ENCODE assay signal across 29 mouse cellular contexts in the genomic region with DNA sequence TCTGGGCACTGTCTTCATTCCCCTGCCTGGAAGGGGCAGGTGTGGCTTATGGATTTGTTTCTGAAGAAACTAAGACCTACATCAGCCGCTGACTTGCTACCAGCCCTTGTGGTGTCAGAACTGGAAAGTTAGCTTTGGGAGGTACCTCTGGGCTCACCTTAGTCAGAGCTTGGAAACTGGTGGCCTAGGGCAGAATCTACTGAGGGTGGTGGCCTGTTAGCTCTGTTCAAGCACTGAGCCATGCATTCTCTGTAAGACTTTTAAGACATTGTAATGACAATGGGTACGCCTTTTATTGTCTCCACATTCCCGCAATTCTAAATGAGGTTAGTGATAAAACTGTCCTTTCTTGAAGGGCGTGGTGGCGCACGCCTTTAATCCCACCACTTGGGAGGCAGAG. TPM values are rescaled to one million over a fixed set of nuclear protein-coding genes. Genes with fewer than 3 reads are reported as not detected.
A peak's percentile ranks its signal among the peaks of the same experiment; 100 is the strongest.
DNase-seq lines count a peak whose midpoint lies in the region; TF ChIP-seq lines count a peak whose summit lies in the region.
"Had no signal": no experiment of that assay in that cellular context is flagged by ENCODE, and none has a peak within 500 bp of the region (broad histone marks: within the 10 kb centered on the region; RNA-seq: fewer than 3 reads in every experiment).

No protein-coding gene starts in this region.

- TF ChIP-seq EP300 in ES-Bruce4 (IDR thresholded peaks at IDR 0.05; ENCODE audit: insufficient read depth, low read depth, low read length): peak; percentile 75

- H3K9ac ChIP-seq in ES-Bruce4 (ENCODE audit: low read depth, poor library complexity, severe bottlenecking): peak overlapping the region; percentile 86
- H3K9ac ChIP-seq: embryonic facial prominence, embryonic 13.5 days; forebrain, embryonic 12.5 days; forebrain, embryonic 15.5 days; heart, embryonic 12.5 days; heart, embryonic 15.5 days; hindbrain, embryonic 13.5 days; intestine, embryonic 15.5 days had no signal

- no peaks in the 10 kb centered on the region for H3K9me3 ChIP-seq in ES-Bruce4 (replicated peaks; ENCODE audit: control insufficient read depth, insufficient read depth, low read length, poor library complexity, severe bottlenecking)
- H3K9me3 ChIP-seq: embryonic facial prominence, embryonic 10.5 days; embryonic facial prominence, embryonic 13.5 days; forebrain, embryonic 12.5 days; forebrain, embryonic 15.5 days; heart, embryonic 12.5 days; heart, embryonic 15.5 days; hindbrain, embryonic 10.5 days; hindbrain, embryonic 13.5 days; intestine, embryonic 15.5 days had no signal

- peaks cover 11% of the 10 kb centered on the region for H3K4me1 ChIP-seq in ES-Bruce4 (ENCODE audit: control insufficient read depth, insufficient read depth, low read length)
- H3K4me1 ChIP-seq: forebrain, embryonic 12.5 days had no signal

- H3K4me3 ChIP-seq in ES-Bruce4 (ENCODE audit: low read depth, low read length): peak overlapping the region; percentile 47
- H3K4me3 ChIP-seq: embryonic facial prominence, embryonic 10.5 days; embryonic facial prominence, embryonic 13.5 days; erythroblast, embryonic 14.5 days; forebrain, embryonic 12.5 days; forebrain, embryonic 15.5 days; heart, embryonic 12.5 days; heart, embryonic 15.5 days; hindbrain, embryonic 10.5 days; hindbrain, embryonic 13.5 days; intestine, embryonic 15.5 days had no signal

- DNase-seq in cerebellum, adult 9-10 months: peak; percentile 5
- DNase-seq in cerebellum, adult 18-20 months: no peak
- DNase-seq in R1 (ENCODE audit: low read depth, low spot score): peak; percentile 98
- DNase-seq in kidney, adult 18-20 months: no peak
- DNase-seq in right cerebral cortex, adult 18-20 months: no peak
- no peak for DNase-seq in layer of hippocampus, postnatal 10 days (ENCODE audit: low spot score in 2 of 2)
- DNase-seq: adrenal gland, adult 2 months; adrenal gland, postnatal 14 days; B cell, adult 2 months; cerebellum, adult 2 months; cerebellum, postnatal 25 days; embryo, embryonic 11 days; gastrocnemius, postnatal 25 days; heart, adult 18-20 months; heart, postnatal 10 days; heart, postnatal 36 days; kidney, adult 11 months had no signal

- no peaks in the 10 kb centered on the region for H3K27me3 ChIP-seq in ES-Bruce4 (ENCODE audit: control insufficient read depth, insufficient read depth, low read length, poor library complexity, severe bottlenecking)
- H3K27me3 ChIP-seq: CH12.LX; embryonic facial prominence, embryonic 13.5 days; forebrain, embryonic 12.5 days; forebrain, embryonic 15.5 days; heart, embryonic 12.5 days; heart, embryonic 15.5 days; hindbrain, embryonic 13.5 days; intestine, embryonic 15.5 days had no signal

- TF ChIP-seq POLR2A in ES-Bruce4 (IDR thresholded peaks at IDR 0.05; ENCODE audit: insufficient read depth, low read length): no peak

- no peak for TF ChIP-seq CTCF in ES-Bruce4 (IDR thresholded peaks at IDR 0.05; ENCODE audit: low read depth, low read length)

- H3K27ac ChIP-seq in ES-Bruce4 (ENCODE audit: insufficient read depth, low read length): peak overlapping the region; percentile 100
- H3K27ac ChIP-seq: embryonic facial prominence, embryonic 10.5 days; embryonic facial prominence, embryonic 13.5 days; forebrain, embryonic 12.5 days; forebrain, embryonic 15.5 days; heart, embryonic 15.5 days; hindbrain, embryonic 10.5 days; hindbrain, embryonic 13.5 days; intestine, embryonic 15.5 days had no signal

- H3K36me3 ChIP-seq in ES-Bruce4 (ENCODE audit: control insufficient read depth, insufficient read depth, low read length, poor library complexity, severe bottlenecking): no peaks in the 10 kb centered on the region
- H3K36me3 ChIP-seq: embryonic facial prominence, embryonic 10.5 days; embryonic facial prominence, embryonic 13.5 days; forebrain, embryonic 12.5 days; forebrain, embryonic 15.5 days; heart, embryonic 12.5 days; heart, embryonic 15.5 days; hindbrain, embryonic 10.5 days; hindbrain, embryonic 13.5 days; intestine, embryonic 15.5 days had no signal

RNA-seq across cellular contexts. Expression of a gene that starts 12.8 kb away (rescaled TPM):
- polyA plus RNA-seq in ES-Bruce4 (2011; ENCODE audit: insufficient read depth, insufficient read length, low read depth, missing spikeins): 73.2 and 86.4 TPM in 2 replicates
- total RNA-seq in layer of hippocampus, postnatal 10 days (2021): 10 to 100 TPM; 18.2 TPM

Comparison
In these comparisons a context has a peak if more than half of its experiments do, and no peak if none do; other contexts are left out.
1. DNase-seq: peak in cerebellum, adult 9-10 months (single experiment) and R1 (single experiment); none in cerebellum, adult 18-20 months (0 of 2), kidney, adult 18-20 months (single experiment), right cerebral cortex, adult 18-20 months (single experiment) and layer of hippocampus, postnatal 10 days (0 of 2).